Mouse (Mus musculus): ENCODE data around the gene Acot11.
"Not testable (repeated sequence)": the region's sequence is repeated elsewhere in the genome, so short reads cannot be mapped to it uniquely, and the experiment has no call there.

The Acot11 gene

GRCm38 (mm10) chr4:106793826-106794225, 11.0 kb downstream of the Acot11 start:
- DNase-seq (ENCODE audit: low read depth, low spot score); H3K27me3 ChIP-seq (ENCODE audit: control insufficient read depth, insufficient read depth, low read length, poor library complexity, severe bottlenecking); H3K36me3 ChIP-seq (ENCODE audit: control insufficient read depth, insufficient read depth, low read length, poor library complexity, severe bottlenecking): not testable (repeated sequence)

GRCm38 (mm10) chr4:106792276-106792675, 12.5 kb downstream of the Acot11 start:
- no peaks in the 10 kb centered on the region for H3K27me3 ChIP-seq (ENCODE audit: control insufficient read depth, insufficient read depth, low read length, poor library complexity, severe bottlenecking)
- no peaks in the 10 kb centered on the region for H3K36me3 ChIP-seq (ENCODE audit: control insufficient read depth, insufficient read depth, low read length, poor library complexity, severe bottlenecking)
- DNase-seq (ENCODE audit: low read depth, low spot score) = no peak

GRCm38 (mm10) chr4:106790938-106791337, 13.9 kb downstream of the Acot11 start:
- Histone ChIP-seq H3K27me3 (ENCODE audit: control insufficient read depth, insufficient read depth, low read length, poor library complexity, severe bottlenecking) (no peaks in the 10 kb centered on the region), H3K36me3 (ENCODE audit: control insufficient read depth, insufficient read depth, low read length, poor library complexity, severe bottlenecking) (no peaks in the 10 kb centered on the region)
- DNase-seq (ENCODE audit: low read depth, low spot score) = no peak

GRCm38 (mm10) chr4:106790218-106790617, 14.6 kb downstream of the Acot11 start:
- H3K27me3 ChIP-seq (ENCODE audit: control insufficient read depth, insufficient read depth, low read length, poor library complexity, severe bottlenecking); H3K36me3 ChIP-seq (ENCODE audit: control insufficient read depth, insufficient read depth, low read length, poor library complexity, severe bottlenecking); DNase-seq (ENCODE audit: low read depth, low spot score): not testable (repeated sequence)

- no peak for DNase-seq (ENCODE audit: low read depth, low spot score)
- Histone ChIP-seq H3K36me3 (ENCODE audit: control insufficient read depth, insufficient read depth, low read length, poor library complexity, severe bottlenecking) (no peaks in the 10 kb centered on the region), H3K27me3 (ENCODE audit: control insufficient read depth, insufficient read depth, low read length, poor library complexity, severe bottlenecking) (no peaks in the 10 kb centered on the region)
These were observed 15.1 kb downstream of the Acot11 start for GRCm38 (mm10) chr4:106789705-106790104.

GRCm38 (mm10) chr4:106788627-106789026, 16.2 kb downstream of the Acot11 start:
- DNase-seq (ENCODE audit: low read depth, low spot score) = no peak
- H3K36me3 ChIP-seq (ENCODE audit: control insufficient read depth, insufficient read depth, low read length, poor library complexity, severe bottlenecking) = no peaks in the 10 kb centered on the region
- H3K27me3 ChIP-seq (ENCODE audit: control insufficient read depth, insufficient read depth, low read length, poor library complexity, severe bottlenecking) = no peaks in the 10 kb centered on the region

GRCm38 (mm10) chr4:106787830-106788229, 17.0 kb downstream of the Acot11 start:
- Histone ChIP-seq H3K27me3 (ENCODE audit: control insufficient read depth, insufficient read depth, low read length, poor library complexity, severe bottlenecking) (no peaks in the 10 kb centered on the region), H3K36me3 (ENCODE audit: control insufficient read depth, insufficient read depth, low read length, poor library complexity, severe bottlenecking) (no peaks in the 10 kb centered on the region)
- peak; percentile 6 for DNase-seq (ENCODE audit: low read depth, low spot score)

- no peaks in the 10 kb centered on the region for H3K36me3 ChIP-seq (ENCODE audit: control insufficient read depth, insufficient read depth, low read length, poor library complexity, severe bottlenecking)
- no peak for DNase-seq (ENCODE audit: low read depth, low spot score)
- no peaks in the 10 kb centered on the region for H3K27me3 ChIP-seq (ENCODE audit: control insufficient read depth, insufficient read depth, low read length, poor library complexity, severe bottlenecking)
These were observed 18.9 kb downstream of the Acot11 start for GRCm38 (mm10) chr4:106785753-106786540.

GRCm38 (mm10) chr4:106785345-106785744, 19.5 kb downstream of the Acot11 start:
- no peak for DNase-seq (ENCODE audit: low read depth, low spot score)
- H3K36me3 ChIP-seq (ENCODE audit: control insufficient read depth, insufficient read depth, low read length, poor library complexity, severe bottlenecking) = no peaks in the 10 kb centered on the region
- no peaks in the 10 kb centered on the region for H3K27me3 ChIP-seq (ENCODE audit: control insufficient read depth, insufficient read depth, low read length, poor library complexity, severe bottlenecking)

- no peaks in the 10 kb centered on the region for H3K27me3 ChIP-seq (ENCODE audit: control insufficient read depth, insufficient read depth, low read length, poor library complexity, severe bottlenecking)
- no peaks in the 10 kb centered on the region for H3K36me3 ChIP-seq (ENCODE audit: control insufficient read depth, insufficient read depth, low read length, poor library complexity, severe bottlenecking)
- no peak for DNase-seq (ENCODE audit: low read depth, low spot score)
These were observed 20.0 kb downstream of the Acot11 start for GRCm38 (mm10) chr4:106784806-106785205.

GRCm38 (mm10) chr4:106783137-106783536, 21.7 kb downstream of the Acot11 start:
- DNase-seq (ENCODE audit: low read depth, low spot score) = no peak
- H3K36me3 ChIP-seq (ENCODE audit: control insufficient read depth, insufficient read depth, low read length, poor library complexity, severe bottlenecking) = no peaks in the 10 kb centered on the region
- H3K27me3 ChIP-seq (ENCODE audit: control insufficient read depth, insufficient read depth, low read length, poor library complexity, severe bottlenecking) = no peaks in the 10 kb centered on the region

- Histone ChIP-seq H3K27me3 (ENCODE audit: control insufficient read depth, insufficient read depth, low read length, poor library complexity, severe bottlenecking) (no peaks in the 10 kb centered on the region), H3K36me3 (ENCODE audit: control insufficient read depth, insufficient read depth, low read length, poor library complexity, severe bottlenecking) (no peaks in the 10 kb centered on the region)
- DNase-seq (ENCODE audit: low read depth, low spot score) = no peak
These were observed 24.8 kb downstream of the Acot11 start for GRCm38 (mm10) chr4:106780045-106780444.

- DNase-seq (ENCODE audit: low read depth, low spot score) = no peak
- H3K36me3 ChIP-seq (ENCODE audit: control insufficient read depth, insufficient read depth, low read length, poor library complexity, severe bottlenecking) = no peaks in the 10 kb centered on the region
These were observed 26.5 kb downstream of the Acot11 start for GRCm38 (mm10) chr4:106778116-106778788.

GRCm38 (mm10) chr4:106776998-106777397, 27.8 kb downstream of the Acot11 start:
- H3K27me3 ChIP-seq (ENCODE audit: control insufficient read depth, insufficient read depth, low read length, poor library complexity, severe bottlenecking) = no peaks in the 10 kb centered on the region
- no peaks in the 10 kb centered on the region for H3K36me3 ChIP-seq (ENCODE audit: control insufficient read depth, insufficient read depth, low read length, poor library complexity, severe bottlenecking)
- DNase-seq (ENCODE audit: low read depth, low spot score) = no peak

More at GRCm38 (mm10) chr4:106778116-106778788, 26.5 kb downstream of the Acot11 start:
- no peaks in the 10 kb centered on the region for H3K27me3 ChIP-seq (ENCODE audit: control insufficient read depth, insufficient read depth, low read length, poor library complexity, severe bottlenecking)

- peak; percentile 4 for DNase-seq (ENCODE audit: low read depth, low spot score)
- not testable (repeated sequence) for H3K27me3 ChIP-seq (ENCODE audit: control insufficient read depth, insufficient read depth, low read length, poor library complexity, severe bottlenecking); H3K36me3 ChIP-seq (ENCODE audit: control insufficient read depth, insufficient read depth, low read length, poor library complexity, severe bottlenecking)
These were observed 29.0 kb downstream of the Acot11 start for GRCm38 (mm10) chr4:106775767-106776166.

Measured in splenic B cell, adult 2 months (primary cell).